Mouse (Mus musculus): ENCODE measurements around the gene Arhgef19.

The Arhgef19 gene

GRCm38 (mm10) chr4:141267250-141267649, 28.0 kb downstream of the Arhgef19 start:
- DNase-seq, result no peak

DNA sequence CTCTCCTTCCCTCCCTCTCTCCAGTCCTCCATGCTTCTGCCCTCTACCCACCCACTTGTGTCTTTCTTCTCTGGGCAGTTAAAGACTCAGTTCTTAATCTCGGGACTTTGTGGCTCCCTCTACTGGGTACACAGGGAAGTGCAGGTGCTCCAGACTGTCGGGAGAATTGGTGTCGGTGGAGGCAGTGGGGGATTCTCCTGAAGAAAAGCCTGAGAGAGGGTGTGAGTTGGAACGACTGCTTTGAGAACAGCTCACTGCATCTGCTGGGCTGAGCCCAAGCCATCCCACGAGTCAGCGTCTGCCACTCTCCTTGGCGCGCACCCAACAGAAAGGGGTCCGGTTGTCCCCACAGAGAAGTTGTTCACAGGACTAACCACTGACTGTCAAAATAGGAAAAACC, 28.5 kb downstream of the Arhgef19 start:
- DNase-seq, result peak in 1 of 2 experiments; percentile 68

DNA sequence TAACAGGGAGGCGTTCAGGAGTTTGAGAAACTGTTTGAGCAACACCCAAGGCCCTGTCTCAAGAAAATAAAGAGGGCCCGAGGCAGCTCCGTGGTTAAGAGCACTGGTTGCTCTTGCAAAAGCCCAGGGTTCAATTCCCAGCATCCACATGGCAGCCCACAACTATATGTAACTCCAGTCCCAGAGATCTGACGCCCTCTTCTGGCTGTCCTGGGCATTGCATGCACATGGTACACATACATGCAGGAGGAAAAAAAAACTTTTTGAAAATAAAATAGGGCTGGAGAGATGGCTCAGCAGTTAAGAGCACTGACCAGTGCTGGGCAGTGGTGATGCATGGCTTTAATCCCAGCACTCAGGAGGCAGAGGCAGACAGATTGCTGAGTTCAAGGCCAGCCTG, 29.1 kb downstream of the Arhgef19 start:
- DNase-seq, result no peak

GRCm38 (mm10) chr4:141269080-141269479, 29.8 kb downstream of the Arhgef19 start:
- DNase-seq, result no peak

GRCm38 (mm10) chr4:141270201-141270940, 31.1 kb downstream of the Arhgef19 start:
- DNase-seq, result no peak

DNA sequence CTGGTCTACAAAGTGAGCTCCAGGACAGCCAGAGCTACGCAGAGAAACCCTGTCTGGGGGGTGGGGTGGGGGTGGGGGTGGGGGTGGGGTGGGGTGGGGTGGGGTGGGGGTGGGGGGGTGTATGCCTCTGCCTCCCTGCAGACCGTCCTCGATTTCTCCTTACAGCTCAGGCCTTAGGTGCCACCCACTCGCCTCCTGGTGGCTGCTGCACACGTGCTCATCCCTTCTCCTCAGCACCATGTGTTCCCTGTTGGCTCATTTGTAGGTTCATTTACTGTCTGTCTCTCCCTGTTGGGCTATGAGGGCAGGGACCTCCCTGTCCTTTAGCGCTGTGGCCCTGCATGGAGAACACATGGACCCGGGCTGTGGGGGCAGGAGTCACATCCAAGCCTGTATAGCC, 31.9 kb downstream of the Arhgef19 start:
- no peak for DNase-seq

- DNase-seq, result no peak
Measured at GRCm38 (mm10) chr4:141271721-141272120, 32.4 kb downstream of the Arhgef19 start.

GRCm38 (mm10) chr4:141272878-141273277, 33.6 kb downstream of the Arhgef19 start:
- DNase-seq, result no peak

DNA sequence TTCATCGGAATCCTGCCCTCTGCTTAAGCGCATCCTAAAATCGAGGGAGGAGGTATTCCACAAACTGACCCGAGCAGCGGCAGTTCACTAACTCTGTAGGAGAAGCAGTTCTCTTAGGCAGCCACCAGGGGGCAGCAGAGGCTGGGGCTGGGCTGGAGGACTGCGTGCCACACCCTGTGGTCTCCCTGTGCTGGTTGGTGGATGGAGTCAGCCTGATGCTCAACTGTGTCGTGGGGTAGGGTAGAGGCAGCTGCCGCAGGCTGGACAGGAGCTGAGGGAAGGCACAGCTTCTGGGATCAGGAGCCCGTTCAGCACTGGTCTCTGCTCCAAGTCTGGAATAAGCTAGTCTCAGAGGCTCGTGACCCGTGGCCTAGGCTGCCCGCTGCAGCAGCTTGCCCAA, 34.0 kb downstream of the Arhgef19 start:
- DNase-seq, result peak; percentile 67 to 69

DNA sequence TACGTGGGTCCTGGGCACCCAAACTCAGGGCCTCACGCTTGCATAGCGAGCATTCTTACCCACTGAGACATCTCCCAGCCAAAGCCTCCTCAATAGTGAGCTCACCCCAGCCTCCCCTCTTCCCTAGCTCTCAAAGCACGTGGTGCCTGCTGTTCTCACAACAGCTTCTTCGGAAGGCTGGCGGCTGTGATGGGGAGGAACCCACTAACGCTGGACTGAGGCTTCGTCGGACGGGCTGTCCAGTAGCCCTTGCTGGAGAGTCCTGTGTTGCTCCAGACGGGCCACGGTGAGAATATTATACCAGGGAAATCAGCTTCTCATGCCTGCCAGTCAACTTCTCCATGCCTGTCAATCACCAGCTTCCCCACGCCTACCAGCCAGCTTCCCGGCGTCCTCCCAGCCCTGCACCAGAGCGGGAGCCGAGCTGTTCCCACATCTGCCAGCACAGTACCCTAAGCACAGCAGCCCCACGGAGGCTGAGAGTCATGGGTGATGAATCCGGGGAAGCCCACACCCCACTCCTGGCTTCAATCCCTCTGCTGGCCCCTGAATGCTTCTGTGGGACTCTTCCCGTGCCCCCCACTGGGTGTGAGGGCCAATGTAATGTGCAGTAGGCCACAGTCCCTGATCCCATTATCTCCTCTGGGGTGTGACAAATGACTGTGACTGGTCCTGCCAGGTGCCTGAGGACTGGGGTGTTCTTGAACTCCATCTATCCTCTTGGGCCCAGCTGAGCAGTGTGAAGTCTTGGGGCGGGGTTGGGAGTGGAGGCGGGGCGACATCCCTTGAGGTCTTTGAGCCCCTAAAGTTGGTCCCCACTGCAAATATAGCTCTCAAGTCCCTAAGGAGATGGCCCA, 35.4 kb downstream of the Arhgef19 start:
- DNase-seq, result no peak

DNA sequence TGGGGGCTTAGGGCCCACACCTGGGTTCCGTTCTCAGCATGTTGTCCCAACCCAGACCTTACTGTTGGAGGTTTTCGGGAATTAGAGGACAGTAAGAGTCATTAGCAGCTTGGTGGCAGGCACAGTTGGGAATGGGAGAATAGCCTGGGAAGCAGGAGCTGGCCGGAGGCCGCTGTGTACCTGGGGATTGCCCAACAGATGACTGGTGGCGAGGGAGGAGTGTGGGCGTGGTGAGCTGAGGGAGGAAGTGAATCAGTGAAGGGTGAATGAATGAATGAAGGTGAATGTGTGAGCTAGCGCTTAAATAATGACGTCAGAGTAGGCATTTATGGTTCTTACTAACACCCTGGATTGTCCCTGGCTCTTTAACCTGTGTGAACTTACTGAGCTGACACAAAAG, 37.9 kb downstream of the Arhgef19 start:
- DNase-seq, result no peak

DNA sequence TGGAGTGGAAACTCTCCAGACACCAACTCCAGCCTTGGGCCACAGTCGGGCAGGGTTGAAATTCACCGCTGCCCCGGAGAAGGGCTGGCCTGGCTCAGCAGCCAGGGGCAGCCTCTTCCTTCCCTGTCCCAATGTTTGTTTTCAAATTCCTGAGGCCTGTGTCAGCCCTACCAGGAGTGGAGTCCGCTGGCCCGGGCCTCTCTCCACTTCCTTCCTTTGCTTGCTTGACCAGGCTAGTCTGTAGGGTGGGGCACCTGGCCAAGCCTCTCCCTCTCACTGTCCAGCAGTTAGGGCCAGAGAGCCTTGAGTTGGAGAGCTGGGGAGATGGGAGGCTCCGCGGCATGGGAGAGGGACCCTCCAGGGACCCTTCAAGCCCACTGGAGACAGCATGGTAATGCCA, 38.9 kb downstream of the Arhgef19 start:
- peak; percentile 82 to 86 for DNase-seq

GRCm38 (mm10) chr4:141279327-141279726, 40.0 kb downstream of the Arhgef19 start:
- DNase-seq, result no peak

DNA sequence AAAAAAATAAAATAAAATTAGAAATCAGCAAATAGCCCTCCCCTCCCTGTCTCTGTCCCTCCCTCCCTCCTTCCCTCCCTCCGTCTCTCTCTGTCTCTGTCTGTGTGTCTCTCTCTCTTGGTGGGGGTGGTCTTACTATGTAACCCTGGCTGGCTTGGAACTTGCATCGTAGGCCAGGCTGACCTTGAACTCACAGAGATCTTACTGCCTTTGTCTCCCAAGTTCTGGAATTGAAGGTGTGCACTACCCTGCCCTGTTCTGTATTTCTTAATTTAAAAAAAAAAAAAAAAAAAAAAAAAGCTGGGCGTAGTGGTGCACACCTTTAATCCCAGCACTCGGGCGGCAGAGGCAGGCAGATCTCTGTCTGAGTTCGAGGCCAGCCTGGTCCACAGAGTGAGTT, 40.5 kb downstream of the Arhgef19 start:
- DNase-seq, result no peak

GRCm38 (mm10) chr4:141280471-141280870, 41.2 kb downstream of the Arhgef19 start:
- DNase-seq, result no peak

DNA sequence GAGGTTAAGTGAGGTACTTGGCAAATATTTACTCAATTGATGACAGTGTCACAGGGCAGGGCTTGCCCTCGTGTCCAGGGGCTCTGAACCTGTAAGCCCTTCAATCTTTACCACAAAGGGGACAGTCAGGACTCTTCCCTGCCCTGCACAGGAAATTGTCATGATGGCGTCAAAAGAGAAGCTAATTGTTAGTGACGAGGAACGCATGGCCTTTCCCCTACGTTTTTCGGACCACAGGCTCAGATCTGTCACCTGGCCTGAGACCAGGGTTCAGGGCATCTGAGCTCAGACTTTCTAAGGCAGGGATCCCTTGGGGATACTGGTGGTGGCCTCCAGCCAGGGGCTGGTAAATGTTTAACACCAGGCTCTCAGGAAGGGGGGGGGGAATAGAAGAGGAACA, 41.9 kb downstream of the Arhgef19 start:
- DNase-seq, result peak; percentile 82 to 87

- DNase-seq, result no peak
Measured at GRCm38 (mm10) chr4:141281578-141281977, 42.3 kb downstream of the Arhgef19 start.

DNA sequence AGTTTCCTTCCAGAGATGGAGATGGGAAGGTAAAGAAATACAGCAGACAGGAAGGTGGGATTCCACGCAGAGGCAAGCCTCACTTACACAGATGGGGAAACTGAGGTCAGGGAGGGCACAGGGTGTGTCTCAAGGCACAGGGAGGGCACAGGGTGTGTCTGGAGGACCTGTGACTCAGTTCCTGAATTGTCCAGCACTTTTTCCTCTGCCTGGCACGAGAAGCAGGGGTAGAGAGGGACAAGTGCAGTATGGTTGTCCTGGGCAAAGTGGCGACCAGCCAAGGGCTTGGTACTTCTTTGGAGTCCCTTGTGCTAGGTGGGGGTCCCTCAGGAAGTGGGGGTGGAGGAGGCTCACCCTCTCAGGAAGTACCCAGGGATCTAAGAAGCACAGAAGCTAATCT, 42.8 kb downstream of the Arhgef19 start:
- DNase-seq, result no peak

- DNase-seq, result no peak
Measured at GRCm38 (mm10) chr4:141282623-141283022, 43.3 kb downstream of the Arhgef19 start.

DNA sequence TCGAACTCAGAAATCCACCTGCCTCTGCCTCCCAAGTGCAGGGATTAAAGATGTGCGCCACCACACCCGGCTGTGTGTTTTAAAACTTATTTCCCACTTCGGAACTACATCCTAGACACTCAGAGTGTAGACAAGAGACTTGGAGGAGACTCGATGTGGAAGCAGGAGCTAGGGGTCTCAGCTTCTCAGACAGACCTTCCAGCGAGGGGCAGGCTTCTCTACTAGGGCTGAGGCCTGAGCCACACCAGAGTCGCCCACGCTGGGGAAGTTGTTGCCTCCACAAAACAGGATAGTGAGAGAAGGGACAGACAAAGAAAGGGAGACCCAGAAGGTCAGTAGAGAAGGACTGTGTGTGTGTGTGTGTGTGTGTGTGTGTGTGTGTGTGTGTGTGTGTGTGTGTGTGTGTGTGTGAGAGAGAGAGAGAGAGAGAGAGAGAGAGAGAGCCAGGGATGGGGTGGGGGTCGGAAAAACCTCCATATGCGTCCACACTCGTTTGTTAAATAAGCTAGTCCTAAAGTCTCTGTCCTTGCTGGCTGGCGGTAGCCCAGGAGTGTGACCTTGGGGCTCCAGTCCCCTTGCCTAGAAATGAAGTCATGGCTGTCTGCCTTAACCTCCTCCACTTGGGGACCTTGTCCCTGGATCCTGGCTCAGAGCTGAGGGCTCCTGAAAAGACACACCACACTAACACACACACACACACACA, 44.0 kb downstream of the Arhgef19 start:
- no peak for DNase-seq

- no peak for DNase-seq
Measured at GRCm38 (mm10) chr4:141283879-141284411, 44.6 kb downstream of the Arhgef19 start.

DNA sequence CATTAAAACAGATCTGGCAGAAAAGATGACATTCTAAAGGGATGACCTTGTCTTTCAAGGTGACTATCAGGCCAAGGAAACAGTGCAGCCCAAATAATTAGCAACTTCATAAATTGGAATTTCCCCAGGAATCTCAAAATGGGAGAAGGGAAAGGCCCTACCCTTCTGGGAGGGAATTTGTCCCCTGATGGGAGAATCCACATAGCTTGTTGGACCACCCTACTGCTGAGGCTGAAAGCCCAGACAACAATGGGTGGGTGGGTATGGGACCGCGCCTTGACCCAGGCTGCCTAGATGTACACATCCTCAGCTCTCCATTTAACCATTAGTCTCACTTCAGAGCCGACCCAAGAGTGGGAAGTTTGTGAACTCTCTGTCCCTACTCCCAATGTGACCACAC, 45.2 kb downstream of the Arhgef19 start:
- DNase-seq, result no peak

GRCm38 (mm10) chr4:141285128-141285527, 45.8 kb downstream of the Arhgef19 start:
- DNase-seq, result no peak

Data from kidney, adult 8-10 months (tissue).